Mouse (Mus musculus) 3T3-L1 (cell line): ENCODE measurements around the gene Cfap126.
"Not testable (repeated sequence)": the region's sequence is repeated elsewhere in the genome, so short reads cannot be mapped to it uniquely, and the experiment has no call there.

Experiments used
- DNase-seq: peaks from one replicate; pipeline ENCODE4 v3.0.0-alpha.2; 2015; ENCODE audit warnings: low read depth, low spot score

Cfap126 gene

GRCm38 (mm10) chr1:171113873-171114299 is at the start of gene Cfap126:
Cfap126 (plus strand) TSS chr1:171113918.
- DNase-seq = peak; percentile 83

- DNase-seq = peak; percentile 64
These were observed 49.1 kb upstream of the Cfap126 start, which contains the start of gene Fcgr3 for GRCm38 (mm10) chr1:171064491-171065242. Fcgr3 (minus strand) TSS chr1:171064935.

- DNase-seq = not testable (repeated sequence)
These were observed 48.5 kb upstream of the Cfap126 start for GRCm38 (mm10) chr1:171065243-171065587.

- not testable (repeated sequence) for DNase-seq
These were observed 48.0 kb upstream of the Cfap126 start for GRCm38 (mm10) chr1:171065768-171066167.

GRCm38 (mm10) chr1:171066583-171066982 is 47.1 kb upstream of the Cfap126 start:
- DNase-seq = not testable (repeated sequence)

GRCm38 (mm10) chr1:171067928-171068327 is 45.8 kb upstream of the Cfap126 start:
- DNase-seq = not testable (repeated sequence)

GRCm38 (mm10) chr1:171069508-171069907 is 44.2 kb upstream of the Cfap126 start:
- DNase-seq = peak; percentile 20

GRCm38 (mm10) chr1:171070879-171071278 is 42.8 kb upstream of the Cfap126 start:
- DNase-seq = not testable (repeated sequence)

GRCm38 (mm10) chr1:171071726-171072125 is 42.0 kb upstream of the Cfap126 start:
- DNase-seq = not testable (repeated sequence)

GRCm38 (mm10) chr1:171072217-171072616 is 41.5 kb upstream of the Cfap126 start:
- not testable (repeated sequence) for DNase-seq

- DNase-seq = peak; percentile 75
These were observed 39.4 kb upstream of the Cfap126 start for GRCm38 (mm10) chr1:171074283-171074682.

GRCm38 (mm10) chr1:171076176-171076575 is 37.5 kb upstream of the Cfap126 start:
- DNase-seq = not testable (repeated sequence)

GRCm38 (mm10) chr1:171077192-171077591 is 36.5 kb upstream of the Cfap126 start:
- DNase-seq = not testable (repeated sequence)

- not testable (repeated sequence) for DNase-seq
These were observed 35.8 kb upstream of the Cfap126 start for GRCm38 (mm10) chr1:171077955-171078354.

GRCm38 (mm10) chr1:171078419-171078818 is 35.3 kb upstream of the Cfap126 start:
- DNase-seq = not testable (repeated sequence)

- not testable (repeated sequence) for DNase-seq
These were observed 34.4 kb upstream of the Cfap126 start for GRCm38 (mm10) chr1:171079345-171079744.

- not testable (repeated sequence) for DNase-seq
These were observed 33.9 kb upstream of the Cfap126 start for GRCm38 (mm10) chr1:171079825-171080224.

- DNase-seq = not testable (repeated sequence)
These were observed 32.0 kb upstream of the Cfap126 start for GRCm38 (mm10) chr1:171081512-171082231.

GRCm38 (mm10) chr1:171085718-171086117 is 28.0 kb upstream of the Cfap126 start:
- DNase-seq = no peak

- DNase-seq = not testable (repeated sequence)
These were observed 25.4 kb upstream of the Cfap126 start for GRCm38 (mm10) chr1:171088237-171088869.

GRCm38 (mm10) chr1:171089891-171090290 is 23.8 kb upstream of the Cfap126 start:
- no peak for DNase-seq

- DNase-seq = no peak
These were observed 23.0 kb upstream of the Cfap126 start for GRCm38 (mm10) chr1:171090761-171091160.
